Mouse (Mus musculus) B cell, adult 2 months (primary cell): ENCODE data around the gene Ablim2.

ENCODE experiments used
- DNase-seq, 2 experiments: peaks; one replicate each; pipeline ENCODE4 v3.0.0; 2022

Gene Ablim2

DNA sequence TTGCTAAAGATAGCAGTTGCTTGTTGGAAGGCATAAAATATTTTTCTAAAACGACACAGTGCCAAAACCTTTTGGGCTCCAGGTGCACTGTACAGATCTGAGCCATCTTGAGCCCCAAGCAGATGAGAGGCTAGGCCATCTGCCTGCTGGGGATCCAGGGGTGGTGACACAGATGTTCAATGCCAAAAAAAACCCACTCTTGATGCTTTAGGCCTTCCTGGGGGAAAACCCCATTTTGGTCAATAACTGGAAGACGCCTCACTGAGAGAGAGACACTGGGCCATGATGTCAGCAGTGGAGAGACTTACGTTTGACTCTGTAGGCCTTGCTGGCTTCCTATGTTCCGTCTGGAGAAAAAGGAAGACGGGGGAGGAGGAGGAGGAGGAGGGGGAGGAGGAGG, 59.6 kb downstream of the Ablim2 start:
- no peak for DNase-seq

DNA sequence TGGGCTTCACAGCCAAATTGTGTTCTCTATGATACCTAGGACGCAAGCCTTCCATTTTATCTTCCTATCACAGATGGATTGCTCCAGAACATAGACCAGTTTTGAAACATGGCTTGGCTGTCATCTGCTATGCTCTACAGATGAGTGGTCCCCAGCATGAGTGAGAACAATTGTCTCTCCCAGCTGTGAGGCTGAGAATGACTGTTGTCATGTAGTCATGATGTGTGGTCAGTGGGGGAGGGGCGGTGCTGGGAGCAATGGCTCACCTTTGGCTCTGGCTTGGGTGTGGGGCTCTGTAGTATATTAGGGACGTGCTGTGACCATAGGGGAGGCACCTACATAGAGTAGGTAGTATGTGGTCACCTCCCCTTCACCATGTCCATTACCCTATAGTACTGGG, 60.2 kb downstream of the Ablim2 start:
- DNase-seq, result no peak

DNA sequence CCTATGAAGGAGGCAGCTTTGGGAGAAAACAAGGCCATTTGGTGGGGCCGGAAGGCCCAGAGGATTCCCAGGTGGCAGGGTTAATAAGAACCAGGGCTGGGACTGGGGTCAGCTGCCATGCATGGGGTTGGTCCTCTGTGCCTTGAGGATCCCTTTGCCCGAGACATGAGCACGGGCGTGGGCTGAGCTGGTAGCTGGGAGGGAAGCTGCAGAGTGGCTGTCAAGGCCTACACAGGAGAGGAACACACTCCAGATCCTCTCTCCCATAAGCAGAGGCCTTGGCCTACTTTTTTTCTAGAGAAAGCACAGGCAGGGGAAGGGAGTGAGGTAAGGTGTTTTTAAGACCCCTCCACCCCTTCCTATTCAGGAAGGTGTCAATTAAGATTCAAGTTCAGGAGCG, 65.0 kb downstream of the Ablim2 start:
- DNase-seq, result no peak

DNA sequence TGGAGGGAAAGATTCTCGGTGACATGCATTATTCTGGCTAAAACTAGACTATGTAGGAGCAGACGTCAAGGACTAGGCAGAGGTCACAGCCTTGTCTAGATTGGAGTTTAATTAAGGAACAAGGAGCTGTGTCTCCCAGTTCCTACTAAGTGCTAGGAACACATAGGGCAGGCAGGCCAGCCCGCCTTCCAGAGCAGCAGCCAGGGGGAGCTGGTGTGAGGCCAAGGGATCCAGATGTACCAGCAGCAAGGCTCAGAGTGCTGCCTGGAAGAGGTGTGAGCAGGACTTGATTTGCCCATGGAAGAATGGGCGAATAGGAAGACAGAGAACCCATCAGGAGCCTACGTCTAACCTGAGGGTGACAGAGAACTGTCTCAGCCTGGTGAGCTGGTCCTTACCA, 68.8 kb downstream of the Ablim2 start:
- no peak for DNase-seq

DNA sequence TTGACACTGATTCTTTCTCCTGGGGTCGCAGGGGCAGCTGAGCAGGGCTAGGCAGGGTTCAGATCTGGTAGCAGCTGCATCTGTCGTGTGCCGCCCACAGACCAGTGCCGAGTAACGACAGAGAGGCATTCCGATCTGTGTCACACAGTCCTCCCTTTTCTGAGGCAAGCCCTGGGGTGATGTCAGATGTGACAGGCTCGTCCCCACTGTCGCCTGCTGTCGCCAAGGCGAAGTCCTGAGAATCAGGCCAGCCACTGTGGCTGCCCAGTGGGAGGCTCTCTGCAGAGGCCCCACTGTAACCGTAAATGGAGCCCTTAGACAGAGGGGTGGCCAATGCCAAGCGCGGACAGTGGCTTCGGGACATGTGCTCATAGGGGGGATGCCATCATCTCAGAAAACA, 69.4 kb downstream of the Ablim2 start:
- DNase-seq, result no peak

DNA sequence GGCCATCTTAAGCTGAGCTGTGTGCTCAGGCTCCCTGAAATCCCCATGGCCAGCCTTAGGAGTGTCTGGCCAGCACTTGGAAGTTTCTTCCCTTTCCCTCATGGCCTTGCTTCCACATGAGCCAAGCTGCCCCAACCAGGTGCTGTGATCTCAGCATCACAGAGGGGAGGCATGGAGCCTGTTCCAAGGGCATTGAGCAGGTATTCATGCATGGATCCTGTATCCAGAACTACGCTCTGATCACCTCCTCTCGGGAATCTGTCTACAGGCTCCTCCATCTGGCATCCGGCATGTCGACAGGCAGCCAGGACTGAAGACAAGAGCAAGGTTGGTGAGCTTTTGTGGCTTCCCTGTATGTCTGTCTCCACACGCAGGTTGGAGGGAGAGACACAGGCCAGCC, 70.2 kb downstream of the Ablim2 start:
- DNase-seq, result no peak

DNA sequence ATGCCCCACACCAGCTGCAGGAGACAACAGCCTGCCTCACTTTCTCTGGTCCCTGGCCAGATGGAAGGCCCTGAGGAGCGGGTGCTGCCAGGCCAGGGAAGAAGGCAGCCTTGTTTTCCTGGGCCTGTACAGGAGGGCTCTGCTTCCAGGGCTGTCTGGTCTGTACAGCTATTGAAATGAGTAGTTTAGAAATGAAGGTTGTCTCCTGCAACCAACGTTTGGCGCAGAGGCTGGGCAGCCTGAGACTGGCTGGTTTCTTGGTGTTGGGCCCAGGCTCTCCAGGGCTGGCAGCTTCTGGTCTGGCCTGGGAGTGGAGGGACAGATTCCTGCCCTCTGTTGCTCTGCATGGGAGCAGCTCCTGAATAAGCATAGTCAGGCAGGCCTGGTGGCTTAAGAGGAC, 72.4 kb downstream of the Ablim2 start:
- DNase-seq, result no peak

DNA sequence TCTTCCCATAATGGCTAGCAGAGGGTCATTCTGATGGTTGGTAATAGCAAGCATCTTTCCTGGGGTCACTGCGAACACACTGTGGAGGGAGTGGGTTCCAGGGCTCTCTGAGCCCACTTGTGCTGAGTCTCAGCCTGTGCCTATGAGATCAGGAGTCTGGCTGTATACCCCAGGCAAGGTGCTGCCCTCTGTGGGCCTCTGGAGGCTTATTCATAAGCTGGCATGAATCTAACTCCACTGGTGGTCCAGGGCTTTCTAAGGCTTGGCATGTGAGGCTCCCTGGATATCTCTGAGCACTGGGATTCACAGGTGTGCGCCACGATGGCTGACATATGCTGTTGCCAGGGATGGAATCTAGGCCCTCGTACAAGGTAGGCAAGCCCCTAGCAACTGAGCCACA, 76.2 kb downstream of the Ablim2 start:
- no peak for DNase-seq

DNA sequence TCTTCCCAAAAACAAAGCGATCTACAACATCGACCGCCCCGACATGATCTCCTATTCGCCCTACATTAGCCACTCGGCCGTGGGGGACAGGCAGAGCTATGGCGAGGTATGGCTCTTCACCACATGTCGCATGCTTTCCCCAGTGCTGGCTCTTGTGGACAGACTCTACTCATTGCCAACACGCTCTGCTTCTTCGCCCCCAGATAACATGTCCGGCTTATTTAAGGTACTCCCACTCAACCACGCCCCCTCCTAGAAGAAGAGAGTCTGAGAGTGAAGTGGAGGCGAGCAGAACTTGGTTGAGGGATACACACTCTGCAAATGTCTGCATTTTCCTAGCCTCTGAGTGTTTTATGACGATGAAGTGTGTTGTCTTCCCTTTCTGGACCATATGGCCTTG, 79.3 kb downstream of the Ablim2 start:
- DNase-seq, result no peak

DNA sequence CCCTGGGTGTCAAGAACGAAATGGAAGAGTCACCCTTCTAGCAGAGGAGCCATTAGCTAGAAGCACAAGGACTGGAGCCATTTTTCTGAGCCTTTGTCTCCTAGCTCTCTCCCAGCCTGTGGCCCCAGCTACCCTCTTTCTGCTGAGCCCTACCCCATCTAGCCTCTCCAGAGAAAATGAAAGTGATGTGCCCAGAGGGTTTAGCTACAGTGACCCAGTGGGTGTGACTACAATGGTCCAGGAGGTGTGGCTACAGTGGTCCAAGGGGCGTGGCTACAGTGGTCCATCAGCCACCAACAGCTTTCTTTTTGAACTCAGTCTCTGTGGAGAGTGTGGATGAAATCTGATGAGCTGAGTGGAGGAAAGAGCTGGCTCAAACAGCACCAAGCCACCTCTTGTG, 81.6 kb downstream of the Ablim2 start:
- DNase-seq, result no peak

DNA sequence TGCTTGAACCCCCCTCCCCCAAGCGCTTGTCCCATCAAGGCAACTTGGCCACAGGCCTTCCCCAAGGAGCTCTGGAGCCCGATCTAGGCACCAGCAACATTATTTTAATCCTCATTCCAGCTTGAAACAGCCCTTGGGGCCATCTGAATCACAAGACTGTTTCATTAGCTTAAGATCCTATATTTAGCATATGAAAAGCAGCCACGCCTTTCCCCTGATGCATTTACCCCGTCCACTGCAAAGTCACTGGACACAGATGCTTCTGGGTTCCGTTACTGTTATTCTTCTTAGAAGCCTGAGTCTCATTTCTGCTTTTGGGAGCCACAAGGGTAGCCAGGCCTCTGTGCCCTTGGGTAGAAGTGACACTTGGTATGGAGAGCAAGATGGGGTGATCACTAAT, 93.8 kb downstream of the Ablim2 start:
- no peak for DNase-seq

DNA sequence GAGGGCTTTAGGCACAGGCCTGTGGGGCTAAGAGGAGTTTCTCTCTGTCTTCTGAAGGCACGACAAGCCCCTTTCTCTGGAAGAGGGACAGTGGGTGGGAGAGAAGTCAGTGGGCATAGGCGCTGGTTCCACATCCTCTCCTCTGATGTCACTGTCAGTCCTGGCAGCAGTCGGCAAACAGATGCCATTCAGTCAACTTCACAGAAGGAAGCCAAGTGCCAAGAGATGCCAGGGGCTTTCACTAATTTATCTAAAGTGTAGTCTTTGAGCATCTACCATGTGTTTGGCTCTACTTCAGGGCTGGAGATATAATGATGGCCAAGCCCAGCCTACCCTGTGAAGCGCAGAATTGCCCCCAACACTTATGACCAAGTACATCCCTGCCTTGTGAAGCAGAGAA, 95.8 kb downstream of the Ablim2 start:
- DNase-seq, result no peak

DNA sequence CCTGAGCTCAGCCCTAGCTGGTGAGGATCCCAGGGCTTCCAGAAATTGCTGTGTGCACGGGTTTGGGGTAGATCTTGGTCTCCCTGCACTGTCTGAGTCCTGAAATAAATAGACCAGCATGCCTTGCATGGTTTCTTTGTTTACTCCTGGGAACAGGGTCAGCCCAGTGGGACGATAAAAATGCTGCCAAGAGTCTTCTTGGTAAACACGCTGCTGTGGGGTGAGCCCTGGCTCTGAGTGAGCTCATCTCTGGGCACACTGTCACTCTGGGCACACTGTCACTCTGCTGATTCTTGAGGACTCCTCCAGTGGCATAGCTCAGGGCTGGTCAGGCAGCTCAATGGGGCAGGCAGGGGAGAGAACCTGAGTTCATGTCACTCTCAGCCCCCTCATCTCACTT, 98.6 kb downstream of the Ablim2 start:
- DNase-seq, result no peak

DNA sequence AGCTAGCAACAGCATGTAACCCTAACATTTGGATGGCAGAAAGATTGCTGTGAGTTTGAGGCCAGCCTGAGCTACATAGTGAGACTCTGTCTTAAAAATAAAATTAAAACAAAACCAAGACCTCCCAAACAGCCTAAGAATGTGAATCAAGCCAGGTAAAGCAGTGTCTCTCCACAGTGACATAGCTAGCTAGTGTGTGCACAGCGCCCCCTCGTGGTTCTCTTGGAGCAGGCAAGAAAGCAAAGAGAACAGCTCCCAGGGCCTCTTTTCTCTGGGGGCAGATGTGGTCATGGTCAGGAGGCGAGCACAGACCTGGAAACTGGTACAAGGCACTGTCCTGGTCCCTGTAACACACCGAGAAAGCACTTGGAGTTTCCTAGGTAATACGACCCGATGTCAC, 100.4 kb downstream of the Ablim2 start:
- peak; percentile 58 to 64 for DNase-seq

DNA sequence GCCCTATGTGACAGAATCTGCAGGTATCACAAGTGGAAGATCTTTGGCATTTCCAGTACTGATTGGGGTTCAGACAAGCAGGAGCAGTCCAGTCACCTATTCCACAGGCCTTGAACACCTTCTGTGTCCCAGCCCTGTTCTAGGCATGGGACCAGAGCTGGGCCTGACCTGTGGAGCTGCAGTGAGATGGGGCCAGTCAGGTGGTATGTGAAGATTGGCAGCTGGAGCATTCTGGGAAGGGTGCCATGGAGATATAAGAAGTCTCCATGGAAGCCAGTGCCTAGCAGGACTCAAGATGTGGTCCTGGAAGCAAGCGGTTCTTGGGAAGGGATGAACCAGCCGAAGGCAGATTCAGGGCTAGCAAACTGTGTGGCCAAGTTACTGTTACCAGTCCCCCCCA, 103.8 kb downstream of the Ablim2 start:
- DNase-seq, result no peak

DNA sequence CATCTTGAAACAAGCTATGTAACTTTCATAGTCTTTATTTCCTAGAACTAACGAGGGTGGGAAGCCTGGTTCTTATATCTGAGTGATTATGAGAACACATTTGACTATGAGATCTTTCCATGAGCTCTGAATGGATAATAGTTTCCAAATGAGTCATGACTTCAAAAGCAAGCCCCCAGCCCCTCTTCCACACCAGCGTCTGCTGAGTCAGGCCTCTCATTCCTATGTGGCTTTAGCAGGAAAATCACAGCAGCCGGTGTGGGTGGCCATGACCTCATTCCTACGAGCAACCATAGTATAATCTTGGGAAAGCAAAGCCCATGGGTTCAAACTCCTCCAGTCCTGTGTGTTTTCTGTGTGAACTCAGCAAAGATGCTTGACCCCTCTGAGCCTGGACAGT, 112.3 kb downstream of the Ablim2 start:
- DNase-seq, result no peak

DNA sequence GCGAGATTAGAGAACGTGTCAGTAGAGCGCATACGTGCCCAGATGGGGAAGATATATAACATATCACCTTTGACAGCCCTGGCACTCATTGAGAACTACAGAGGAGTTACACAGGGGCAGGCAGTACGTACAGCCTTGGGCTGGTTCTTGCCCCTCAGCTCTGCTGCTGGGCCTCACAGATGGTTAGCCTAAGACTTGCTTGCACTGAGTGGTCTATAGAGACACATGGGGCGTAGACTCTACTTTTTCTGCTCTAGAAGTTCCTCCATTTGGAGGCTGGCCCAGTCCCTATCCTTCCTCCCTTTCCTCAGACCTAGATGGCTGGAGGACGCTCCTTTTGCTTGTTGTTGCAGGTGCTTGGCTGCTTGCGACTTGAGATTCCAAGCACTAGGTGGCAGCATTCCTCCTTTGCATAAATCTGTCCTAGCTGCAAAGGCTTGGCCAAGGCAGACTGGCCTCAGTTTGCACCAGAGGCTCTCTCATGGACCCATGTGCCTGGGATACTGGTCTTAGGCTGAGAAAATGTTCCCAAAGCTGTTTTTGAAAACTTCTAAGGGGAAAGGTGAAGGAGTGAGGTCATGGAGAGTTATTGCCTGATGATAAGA, 112.8 kb downstream of the Ablim2 start:
- peak; percentile 69 to 70 for DNase-seq

DNA sequence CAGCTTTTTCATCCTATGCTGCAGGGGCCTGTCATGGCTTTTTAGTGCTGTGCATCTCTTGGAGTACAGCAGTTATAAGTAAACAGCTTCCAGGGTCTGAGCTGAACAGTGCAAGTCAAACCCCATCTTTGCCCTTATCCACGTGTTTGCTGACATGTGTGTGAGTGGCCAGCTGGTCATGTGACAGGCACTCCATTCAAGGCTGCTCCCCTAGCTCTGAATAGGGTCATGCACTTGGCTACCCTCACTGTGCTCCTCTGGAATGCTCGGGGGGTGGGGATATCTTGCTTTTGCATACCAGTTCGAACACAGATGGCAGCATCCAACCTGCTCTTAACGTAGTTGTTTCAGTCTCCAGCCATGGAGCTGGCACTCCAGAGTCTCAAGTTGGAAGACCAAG, 115.7 kb downstream of the Ablim2 start:
- DNase-seq, result no peak

DNA sequence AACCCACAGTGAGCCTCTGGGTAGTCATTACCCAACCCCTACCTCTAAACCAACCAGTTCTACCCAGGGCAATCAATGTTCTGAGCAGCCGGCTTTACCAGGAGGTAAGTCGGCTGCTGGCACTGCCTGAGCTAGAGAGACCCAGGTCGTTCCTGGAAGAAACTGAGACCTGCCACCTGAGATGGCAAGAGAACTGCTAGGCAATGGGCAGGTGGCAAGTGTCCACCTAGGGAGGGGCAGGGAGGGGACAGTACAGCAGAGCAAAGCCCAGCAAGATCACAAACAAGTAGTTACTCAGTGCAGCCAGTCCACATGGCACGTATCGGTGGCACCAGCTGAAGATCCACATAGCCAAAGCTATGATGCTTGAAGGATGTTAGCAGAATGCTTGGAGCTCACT, 118.6 kb downstream of the Ablim2 start:
- no peak for DNase-seq

DNA sequence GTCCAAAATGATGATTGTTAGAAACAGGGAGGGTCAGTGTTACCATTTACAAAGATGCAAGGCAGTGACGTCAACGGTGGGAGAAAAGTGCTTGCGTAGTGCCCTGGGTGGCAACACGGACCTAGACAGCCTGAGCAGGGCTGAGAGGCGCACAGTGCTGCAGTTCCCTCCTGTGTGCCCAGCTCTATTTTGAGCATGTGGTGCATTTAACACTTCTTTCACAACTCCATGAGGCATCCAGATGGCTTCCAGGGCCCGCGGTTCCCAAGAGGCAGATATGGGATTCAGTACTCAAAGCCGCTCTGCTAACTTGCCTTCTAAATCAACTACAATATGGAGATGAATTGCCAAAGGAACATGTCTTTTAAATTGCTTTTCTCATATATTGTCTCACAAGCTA, 121.5 kb downstream of the Ablim2 start:
- DNase-seq, result no peak

DNA sequence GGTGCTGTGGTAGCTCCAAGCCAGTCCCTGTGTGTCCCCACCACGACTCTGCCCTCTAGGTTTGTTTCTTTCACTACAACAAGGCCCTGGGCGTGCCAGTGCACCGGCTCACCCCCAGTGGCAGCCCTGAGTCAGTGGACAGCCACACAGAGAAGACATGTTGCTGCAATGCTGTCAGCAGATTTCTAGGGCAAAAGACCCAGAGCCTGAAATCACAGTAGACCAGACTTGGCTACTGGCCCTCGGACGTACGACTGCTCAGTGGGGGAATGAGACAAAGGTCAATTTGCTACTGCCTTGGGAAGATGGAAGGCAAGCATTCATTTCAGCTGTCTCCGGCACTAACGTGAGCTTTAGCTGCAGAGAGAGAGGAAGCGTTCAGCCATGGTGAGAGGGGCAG, 124.7 kb downstream of the Ablim2 start:
- no peak for DNase-seq

DNA sequence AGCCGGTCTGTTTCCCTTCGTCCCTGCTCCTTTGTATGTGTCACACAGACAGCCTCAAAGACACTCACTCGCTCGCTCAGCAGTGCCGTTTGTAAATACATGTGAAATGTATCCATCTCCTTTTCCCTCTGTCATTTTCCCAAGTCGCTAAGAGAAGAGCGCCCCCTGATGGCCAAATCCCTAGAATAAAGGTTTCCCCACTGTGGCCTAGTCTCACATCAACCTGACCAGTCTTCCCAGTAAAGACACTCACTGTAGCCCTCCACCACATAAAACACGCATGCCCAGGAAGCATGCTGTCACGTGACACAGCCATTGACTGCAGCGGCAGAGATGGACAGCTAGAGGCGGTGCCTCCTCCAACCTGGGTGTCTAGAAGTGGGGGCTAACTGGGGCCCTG, 126.6 kb downstream of the Ablim2 start:
- DNase-seq, result peak; percentile 41 to 45

DNA sequence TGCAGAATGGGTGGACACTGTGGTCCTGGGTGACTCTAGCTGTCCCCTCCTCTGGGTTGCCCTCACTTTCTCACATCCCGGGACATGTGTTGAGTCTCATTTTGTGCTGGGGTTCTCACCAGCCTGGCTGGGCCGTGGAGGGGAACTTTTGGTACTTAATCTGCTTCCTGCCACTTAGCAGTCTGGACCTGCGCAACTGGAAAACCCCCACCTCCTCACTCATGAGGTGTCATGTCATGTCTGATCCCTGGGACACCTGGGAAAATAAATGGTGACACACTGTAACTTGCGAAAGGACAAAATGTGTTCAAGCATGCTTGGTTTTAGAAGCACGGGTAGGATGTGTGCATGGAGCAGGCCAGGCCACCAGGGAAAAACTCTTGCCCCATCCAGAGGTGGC, 127.0 kb downstream of the Ablim2 start:
- no peak for DNase-seq

DNA sequence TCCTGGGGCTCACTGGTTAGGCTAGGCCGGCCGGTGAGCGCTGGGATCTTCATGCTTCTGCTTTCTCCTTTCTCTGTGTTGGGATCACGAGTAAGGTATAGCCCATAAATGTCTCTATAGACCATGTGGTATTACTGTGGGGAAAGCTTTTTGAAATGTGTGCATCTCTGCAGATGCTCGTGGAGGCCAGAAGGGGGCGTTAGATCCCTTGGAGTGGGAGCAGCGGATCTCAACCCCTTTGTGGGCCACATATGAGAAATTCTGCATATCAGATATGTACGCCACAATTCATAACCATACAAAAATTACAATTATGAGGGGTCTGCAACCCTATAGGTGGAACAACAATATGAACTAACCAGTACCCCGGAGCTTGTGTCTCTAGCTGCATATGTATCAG, 131.3 kb downstream of the Ablim2 start:
- peak in 1 of 2 experiments; percentile 34 for DNase-seq

DNA sequence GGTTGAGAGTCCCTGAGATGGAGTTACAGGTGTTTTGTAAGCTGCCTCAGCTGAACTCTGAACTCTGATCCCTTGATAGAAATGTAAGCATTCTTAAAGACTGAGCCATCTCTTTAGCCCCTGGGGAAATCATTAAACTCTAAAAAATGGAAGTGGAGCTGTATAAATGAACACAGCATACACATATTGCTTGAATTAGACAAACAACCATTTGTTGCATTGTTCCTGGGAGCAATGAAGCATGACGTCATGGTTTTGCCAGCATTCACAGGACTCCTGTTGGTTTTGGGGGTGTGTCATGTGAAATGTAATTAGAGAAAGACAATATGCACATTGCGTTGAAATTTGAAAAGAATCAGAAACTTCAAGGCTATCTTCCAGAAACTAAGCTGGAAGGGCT, 132.0 kb downstream of the Ablim2 start:
- DNase-seq, result no peak
